Mouse (Mus musculus): ENCODE measurements around the gene Mrps33. TPM values are rescaled to one million over a fixed set of nuclear protein-coding genes. Genes with fewer than 3 reads are reported as not detected.

Gene Mrps33
- total RNA-seq, 2 experiments from 2014 or later, result 41.1 to 109 TPM

- ATAC-seq (replicated peaks; ENCODE audit: poor library complexity), result no peak
These were observed 29.7 kb downstream of the Mrps33 start for GRCm38 (mm10) chr6:39780857-39781666.

DNA sequence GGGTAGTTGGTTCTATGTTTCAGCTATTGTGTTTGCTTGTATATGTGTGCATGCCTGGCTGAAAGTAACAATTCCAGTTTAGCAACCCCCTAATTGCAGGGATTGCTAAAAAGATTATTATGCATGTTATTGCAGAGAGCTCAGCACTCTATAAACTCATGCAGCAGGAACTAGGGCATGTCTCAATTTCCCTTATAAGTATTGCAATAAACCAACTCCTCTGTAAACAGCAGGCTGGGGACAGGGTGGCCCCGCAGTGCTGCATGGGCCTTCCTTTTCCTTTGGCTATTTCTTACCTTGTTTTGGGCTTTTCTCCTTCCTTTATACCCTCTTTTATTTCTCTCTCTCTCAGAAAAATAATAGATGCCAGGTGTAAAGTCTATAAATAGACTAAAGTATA, 32.3 kb downstream of the Mrps33 start:
- peak; percentile 45 for ATAC-seq (replicated peaks; ENCODE audit: poor library complexity)

DNA sequence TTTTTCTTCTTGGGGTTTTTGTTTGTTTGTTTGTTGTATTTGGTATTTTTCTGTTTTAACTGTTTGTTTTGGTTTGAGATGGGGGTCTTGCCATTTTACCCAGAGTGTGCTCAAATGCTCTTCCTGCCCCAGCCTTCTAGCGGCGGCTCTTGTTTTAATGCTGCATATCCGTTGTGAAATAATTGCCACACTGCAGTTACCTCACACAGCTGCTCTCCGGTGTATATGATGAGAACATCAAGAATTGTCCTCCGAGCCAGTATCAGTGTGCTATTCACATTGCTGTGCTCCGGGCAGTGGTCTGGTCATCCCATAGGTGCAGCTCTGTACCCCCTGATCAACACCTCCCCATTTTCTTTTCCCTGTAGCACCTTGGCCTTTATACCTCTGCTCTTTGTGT, 34.5 kb downstream of the Mrps33 start:
- peak; percentile 76 for ATAC-seq (replicated peaks; ENCODE audit: poor library complexity)

GRCm38 (mm10) chr6:39775029-39775428, 35.8 kb downstream of the Mrps33 start:
- ATAC-seq (replicated peaks; ENCODE audit: poor library complexity), result no peak

DNA sequence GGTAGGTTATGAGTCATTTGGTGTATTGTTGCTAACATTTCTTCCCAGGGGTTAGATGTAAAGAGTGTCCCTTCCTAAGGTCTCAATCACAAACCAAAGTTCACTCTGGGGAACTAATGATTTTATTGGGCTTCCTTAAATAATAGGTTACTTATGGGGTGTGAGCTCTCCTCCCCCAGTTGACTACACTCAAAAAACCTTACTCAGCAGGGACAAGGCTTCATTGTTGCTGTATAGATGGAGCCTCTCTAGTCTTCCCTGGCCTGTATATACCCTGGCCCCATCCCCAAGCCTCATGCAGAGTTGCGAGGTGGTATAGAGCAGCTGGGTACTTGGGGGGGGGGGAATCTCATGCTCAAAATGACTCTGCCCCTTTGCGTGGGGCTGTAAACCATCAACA, 53.6 kb downstream of the Mrps33 start:
- no peak for ATAC-seq (replicated peaks; ENCODE audit: poor library complexity)

Other genes with a start within 250 kb of the Mrps33 start
- 7.5 and 7.6 TPM in 2 replicates for gene Adck2, start 237.1 kb downstream of the Mrps33 start, total RNA-seq (2015)
- gene Adck2, start 237.1 kb downstream of the Mrps33 start, total RNA-seq (2017), result 5.6 and 7.3 TPM in 2 replicates
- gene Gm42420, start 225.2 kb downstream of the Mrps33 start, total RNA-seq (2015), result 6.5 and 7.1 TPM in 2 replicates
- gene Gm42420, start 225.2 kb downstream of the Mrps33 start, total RNA-seq (2017), result not detected in 2 replicates
- gene Ndufb2, start 218.4 kb downstream of the Mrps33 start, total RNA-seq (2015), result 129 and 139 TPM in 2 replicates
- 78.8 and 107 TPM in 2 replicates for gene Ndufb2, start 218.4 kb downstream of the Mrps33 start, total RNA-seq (2017)
- 40.1 and 41.3 TPM in 2 replicates for gene Braf, start 85.5 kb downstream of the Mrps33 start, total RNA-seq (2015)
- gene Braf, start 85.5 kb downstream of the Mrps33 start, total RNA-seq (2017), result 14.6 and 18.9 TPM in 2 replicates
- gene Tmem178b, start 62.3 kb upstream of the Mrps33 start, total RNA-seq (2015), result not detected in 2 replicates
- not detected in 2 replicates for gene Tmem178b, start 62.3 kb upstream of the Mrps33 start, total RNA-seq (2017)

Data from megakaryocyte progenitor cell, adult 5-6 weeks (primary cell).